Mouse (Mus musculus) C2C12 (cell line): ENCODE measurements around the gene Hnrnpa3.

Experiments used
- CEBPB ChIP-seq: IDR thresholded peaks from one replicate; pipeline ENCODE4 v1.6.1; 2011; ENCODE audit warnings: low read depth, mild to moderate bottlenecking, control low read depth, moderate library complexity
- CTCF ChIP-seq: IDR thresholded peaks from one replicate; pipeline ENCODE4 v1.5.1; 2011; ENCODE audit not compliant: control insufficient read depth, insufficient read depth, insufficient read length
- FOSL1 ChIP-seq: IDR thresholded peaks from one replicate; pipeline ENCODE4 v1.8.0; 2011; ENCODE audit warnings: mild to moderate bottlenecking, low read length; ENCODE audit not compliant: poor library complexity, insufficient read depth, severe bottlenecking
- MAX ChIP-seq: IDR thresholded peaks from one replicate; pipeline ENCODE4 v1.6.1; 2011; ENCODE audit warnings: mild to moderate bottlenecking, control low read depth
- MYOD1 ChIP-seq: IDR thresholded peaks from one replicate; pipeline ENCODE4 v1.6.1; 2011; ENCODE audit warnings: low read depth; ENCODE audit not compliant: control insufficient read depth, insufficient read length
- MYOG ChIP-seq: IDR thresholded peaks from one replicate; pipeline ENCODE4 v1.6.1; 2011; ENCODE audit not compliant: control insufficient read depth, insufficient read length; ENCODE audit errors: extremely low read depth
- USF1 ChIP-seq: IDR thresholded peaks from one replicate; pipeline ENCODE4 v1.6.1; 2011; ENCODE audit warnings: low read depth, mild to moderate bottlenecking, control low read depth, moderate library complexity

DNA sequence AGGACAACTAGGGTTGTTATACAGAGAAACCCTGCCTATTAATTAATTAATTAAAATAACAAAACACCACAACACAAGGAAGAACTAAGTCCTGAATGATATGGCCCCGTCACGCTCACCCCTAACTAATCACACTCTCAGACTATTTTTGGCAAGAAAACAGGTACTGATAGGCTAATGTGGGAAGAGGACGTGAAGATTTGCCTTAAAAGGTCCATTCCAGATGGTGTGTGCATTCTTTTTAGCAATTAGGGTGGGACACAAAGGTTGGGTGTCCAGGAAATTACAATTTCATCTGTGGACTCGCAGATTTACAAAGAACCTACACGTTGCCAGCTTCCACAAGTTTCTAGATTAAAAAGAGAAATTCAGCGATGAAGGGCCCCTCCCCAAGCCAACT lies 27.0 kb upstream of the Hnrnpa3 start:
- TF ChIP-seq CTCF (no peak), MYOG (no peak), MYOD1 (no peak), MAX (no peak), FOSL1 (no peak), USF1 (no peak), CEBPB (no peak)
